ENCODE assay signal across 21 mouse cellular contexts in the genomic region with DNA sequence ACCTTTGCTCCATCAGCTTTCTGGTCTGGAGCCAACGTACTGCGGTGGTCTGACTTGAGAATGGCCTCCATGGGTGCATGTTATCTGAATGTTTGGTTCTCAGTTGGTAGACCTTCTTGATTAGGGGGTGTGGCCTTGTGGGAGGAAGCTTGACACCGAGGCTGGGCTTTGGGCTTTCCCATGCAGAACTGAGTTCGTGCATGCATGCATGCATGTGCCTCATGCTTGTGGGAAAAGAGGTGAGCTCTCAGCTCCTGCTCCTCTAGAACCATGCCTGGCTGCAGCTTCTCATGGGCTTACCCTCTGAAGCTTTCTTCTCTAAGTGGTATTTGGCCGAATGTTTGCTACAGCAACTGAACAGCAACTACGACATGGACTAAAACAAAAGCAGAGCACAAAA.
DNase-seq lines count a peak whose midpoint lies in the region; TF ChIP-seq lines count a peak whose summit lies in the region.
"Had no signal": no experiment of that assay in that cellular context is flagged by ENCODE, and none has a peak within 500 bp of the region (broad histone marks: within the 10 kb centered on the region; RNA-seq: fewer than 3 reads in every experiment).

No protein-coding gene starts in this region.

- TF ChIP-seq CTCF in CH12.LX (conservative IDR thresholded peaks at IDR 0.05 in 1 of 2, IDR thresholded peaks at IDR 0.05 in 1 of 2; ENCODE audit: low read depth in 2 of 2, low read length in 2 of 2): no peak

- peaks cover under 1 to 45% of the 10 kb centered on the region in 2 experiments for H3K36me3 ChIP-seq in CH12.LX (replicated peaks in 1 of 2; ENCODE audit: control insufficient read depth in 1 of 2, insufficient read depth in 1 of 2, low read length in 1 of 2)
- H3K36me3 ChIP-seq: embryonic facial prominence, embryonic 13.5 days had no signal

- no peaks in the 10 kb centered on the region for H3K27me3 ChIP-seq in CH12.LX (replicated peaks)
- H3K27me3 ChIP-seq: embryonic facial prominence, embryonic 13.5 days; embryonic facial prominence, embryonic 15.5 days; forebrain, embryonic 12.5 days had no signal

- no peak overlapping the region for H3K4me2 ChIP-seq in CH12.LX (ENCODE audit: insufficient read depth, low read depth, poor library complexity, severe bottlenecking)
- H3K4me2 ChIP-seq: embryonic facial prominence, embryonic 13.5 days; embryonic facial prominence, embryonic 15.5 days; forebrain, embryonic 12.5 days had no signal

- H3K9ac ChIP-seq in CH12.LX (ENCODE audit: insufficient read depth, low read depth): no peak overlapping the region
- H3K9ac ChIP-seq: embryonic facial prominence, embryonic 13.5 days; embryonic facial prominence, embryonic 15.5 days; forebrain, embryonic 12.5 days had no signal

- dilution Hi-C loops in CH12.LX (cut with MboI; ENCODE audit: extremely low pct_ligation_motif_present, extremely low pct_unique_long_range_greater_than_20kb, low sequenced_read_pairs): no loop called here

- H3K4me1 ChIP-seq in CH12.LX (ENCODE audit: control insufficient read depth in 1 of 2, insufficient read depth in 2 of 2): peaks cover 0 to 27% of the 10 kb centered on the region in 2 experiments; a peak in 3 of 4 replicates
- H3K4me1 ChIP-seq: embryonic facial prominence, embryonic 15.5 days had no signal

- H3K79me2 ChIP-seq in CH12.LX (replicated peaks; ENCODE audit: control insufficient read depth, extremely low read depth, insufficient read depth, poor library complexity, severe bottlenecking): no peaks in the 10 kb centered on the region

- DNase-seq in heart, adult 11 months: peak; percentile 86
- DNase-seq in heart, postnatal 10 days: no peak
- peak; percentile 38 for DNase-seq in testis, postnatal 10 days (ENCODE audit: low spot score)
- no peak for DNase-seq in testis, postnatal 14 days (ENCODE audit: low spot score)
- peak; percentile 47 for DNase-seq in CH12.LX (ENCODE audit: extremely low read depth)
- no peak for DNase-seq in gastrocnemius, postnatal 4 days (ENCODE audit: low spot score in 2 of 2)
- DNase-seq: adrenal gland, adult 2 months; adrenal gland, postnatal 10 days; adrenal gland, postnatal 25 days; B cell, adult 2 months; cerebellum, adult 11 months; cerebellum, adult 18-20 months; cerebellum, adult 8-10 months; cerebellum, postnatal 14 days; cerebellum, postnatal 36 days; embryo, embryonic 11 days had no signal

- no peaks in the 10 kb centered on the region for H3K9me3 ChIP-seq in CH12.LX (replicated peaks; ENCODE audit: low read length)
- H3K9me3 ChIP-seq: embryonic facial prominence, embryonic 13.5 days; embryonic facial prominence, embryonic 15.5 days; forebrain, embryonic 10.5 days; forebrain, embryonic 12.5 days had no signal

- H3K27ac ChIP-seq in CH12.LX (ENCODE audit: insufficient read depth, low read depth): no peak overlapping the region
- H3K27ac ChIP-seq: embryonic facial prominence, embryonic 13.5 days; embryonic facial prominence, embryonic 15.5 days; forebrain, embryonic 10.5 days; forebrain, embryonic 12.5 days had no signal

- in situ Hi-C loops in CH12.LX (cut with MboI; ENCODE audit: low pct_ligation_motif_present, low pct_unique_long_range_greater_than_20kb, low sequenced_read_pairs): no loop called here

- no peak overlapping the region for H3K4me3 ChIP-seq in CH12.LX (replicated peaks in 1 of 3; ENCODE audit: low read depth in 2 of 3, low read length in 2 of 3, poor library complexity in 1 of 3)
- H3K4me3 ChIP-seq: embryonic facial prominence, embryonic 13.5 days; embryonic facial prominence, embryonic 15.5 days; erythroblast, embryonic 14.5 days; forebrain, embryonic 10.5 days; forebrain, embryonic 12.5 days had no signal

- no peak for TF ChIP-seq EP300 in CH12.LX (IDR thresholded peaks at IDR 0.05; ENCODE audit: low read length)

- intact Hi-C loops in heart, postnatal 10 days (cut with DNase I): loop anchor here (10.0 kb wide), 1 partner anchor 303 kb away; no protein-coding TSS in a partner anchor

- no peak for TF ChIP-seq POLR2A in CH12.LX (IDR thresholded peaks at IDR 0.05; ENCODE audit: low read depth, low read length)

- no peak for TF ChIP-seq RAD21 in CH12.LX (IDR thresholded peaks at IDR 0.05; ENCODE audit: low read depth, low read length)

TF ChIP-seq in CH12.LX, 34 proteins besides CTCF, POLR2A, EP300 and RAD21:
- no peak for TF ChIP-seq MYC (IDR thresholded peaks at IDR 0.05; ENCODE audit: low read depth, low read length)
- peak; percentile 71 for TF ChIP-seq BHLHE40 (IDR thresholded peaks at IDR 0.05; ENCODE audit: low read depth, low read length)
- no peak for TF ChIP-seq SMC3 (IDR thresholded peaks at IDR 0.05; ENCODE audit: low read depth, low read length)
- TF ChIP-seq ELF1 (IDR thresholded peaks at IDR 0.05; ENCODE audit: low read depth, low read length): no peak
- no peak for TF ChIP-seq SIN3A (IDR thresholded peaks at IDR 0.05; ENCODE audit: low read length)

Comparison
In these comparisons a context has a peak if more than half of its experiments do, and no peak if none do; other contexts are left out.
1. DNase-seq: peak in heart, adult 11 months (single experiment), testis, postnatal 10 days (single experiment) and CH12.LX (single experiment); none in heart, postnatal 10 days (0 of 2), testis, postnatal 14 days (single experiment) and gastrocnemius, postnatal 4 days (0 of 2).